Mouse (Mus musculus) neural tube, embryonic 10.5 days (tissue): ENCODE measurements around the gene Gpr135.
"Not testable (repeated sequence)": the region's sequence is repeated elsewhere in the genome, so short reads cannot be mapped to it uniquely, and the experiment has no call there.

ENCODE experiments used
- DNase-seq: peaks from one replicate; pipeline ENCODE4 v3.0.0-alpha.2; 2017; ENCODE audit warnings: low spot score; ENCODE audit errors: extremely low spot score

The Gpr135 gene

GRCm38 (mm10) chr12:72053303-72053702, 17.6 kb downstream of the Gpr135 start:
- DNase-seq, result no peak

GRCm38 (mm10) chr12:72052571-72052970, 18.4 kb downstream of the Gpr135 start:
- DNase-seq, result no peak

- no peak for DNase-seq
Observed at GRCm38 (mm10) chr12:72050821-72051220, 20.1 kb downstream of the Gpr135 start.

GRCm38 (mm10) chr12:72050156-72050555, 20.8 kb downstream of the Gpr135 start:
- not testable (repeated sequence) for DNase-seq

GRCm38 (mm10) chr12:72047513-72047912, 23.4 kb downstream of the Gpr135 start:
- no peak for DNase-seq

- DNase-seq, result no peak
Observed at GRCm38 (mm10) chr12:72041238-72041637, 29.7 kb downstream of the Gpr135 start.

GRCm38 (mm10) chr12:72039501-72039900, 31.4 kb downstream of the Gpr135 start:
- no peak for DNase-seq

- DNase-seq, result no peak
Observed at GRCm38 (mm10) chr12:72038866-72039265, 32.1 kb downstream of the Gpr135 start.

GRCm38 (mm10) chr12:72037049-72037448, 33.9 kb downstream of the Gpr135 start:
- no peak for DNase-seq

- no peak for DNase-seq
Observed at GRCm38 (mm10) chr12:72036097-72036661, 34.7 kb downstream of the Gpr135 start.

GRCm38 (mm10) chr12:72031794-72032193, 39.1 kb downstream of the Gpr135 start:
- no peak for DNase-seq

GRCm38 (mm10) chr12:72031171-72031570, 39.8 kb downstream of the Gpr135 start:
- no peak for DNase-seq

GRCm38 (mm10) chr12:72025275-72025795, 45.6 kb downstream of the Gpr135 start:
- DNase-seq, result peak; percentile 24

- DNase-seq, result no peak
Observed at GRCm38 (mm10) chr12:72023572-72023971, 47.4 kb downstream of the Gpr135 start.

GRCm38 (mm10) chr12:72022790-72023189, 48.1 kb downstream of the Gpr135 start:
- no peak for DNase-seq

GRCm38 (mm10) chr12:72021543-72021942, 49.4 kb downstream of the Gpr135 start:
- DNase-seq, result no peak

GRCm38 (mm10) chr12:72020285-72020684, 50.6 kb downstream of the Gpr135 start:
- DNase-seq, result no peak
